Mouse (Mus musculus) megakaryocyte, embryonic 14.5 days (primary cell): Measurements from ENCODE around the gene Tmc1.

Experiments
- FLI1 ChIP-seq: IDR thresholded peaks from 2 replicates; pipeline ENCODE4 v1.6.1; 2012; ENCODE audit warnings: low read length, inconsistent platforms, mixed read lengths
- GATA1 ChIP-seq: IDR thresholded peaks from 3 replicates; pipeline ENCODE4 v1.6.1; 2012; ENCODE audit warnings: mixed read lengths, low read length, inconsistent platforms, borderline replicate concordance

GRCm38 (mm10) chr19:20792811-20793210, 161.2 kb downstream of the Tmc1 start:
- TF ChIP-seq GATA1 (no peak), FLI1 (no peak)
